Mouse (Mus musculus) MEL (cell line): ENCODE measurements around the gene Ceacam15. TPM values are rescaled to one million over a fixed set of nuclear protein-coding genes. Genes with fewer than 3 reads are reported as not detected.

Source experiments
- DNase-seq: peaks from one replicate; pipeline ENCODE4 v3.0.0; 2011; ENCODE audit warnings: low read depth, low spot score
- H3K27ac ChIP-seq: 2 replicates; pipeline ENCODE4 v1.5.1; 2012; ENCODE audit warnings: low read depth, mild to moderate bottlenecking, control low read depth, low read length, moderate library complexity; ENCODE audit not compliant: control insufficient read depth
- H3K27me3 ChIP-seq, 2 experiments: fragments of 150-350 bp in 1 of 2; sonication (generic) in 1 of 2; 2 replicates each; pipeline ENCODE4 v1.6.1; 2012; ENCODE audit warnings: low read length in 2 of 2, mild to moderate bottlenecking in 2 of 2, improper control_type of control experiment in 1 of 2, moderate library complexity in 1 of 2; ENCODE audit not compliant: insufficient read depth in 2 of 2, control insufficient read depth in 1 of 2
- H3K36me3 ChIP-seq, 2 experiments: 2 replicates each; pipeline ENCODE4 v1.6.1; 2012 to 2014; ENCODE audit warnings: low read length in 2 of 2, improper control_type of control experiment in 1 of 2, inconsistent platforms in 1 of 2, mild to moderate bottlenecking in 1 of 2; ENCODE audit not compliant: insufficient read depth in 2 of 2, control insufficient read depth in 1 of 2
- H3K4me1 ChIP-seq, 2 experiments: fragments of 150-350 bp in 1 of 2; sonication (generic) in 1 of 2; 2 replicates each; pipeline ENCODE4 v1.6.1; 2012; ENCODE audit warnings: low read length in 2 of 2, improper control_type of control experiment in 1 of 2, mild to moderate bottlenecking in 1 of 2; ENCODE audit not compliant: insufficient read depth in 2 of 2, control insufficient read depth in 1 of 2
- H3K4me3 ChIP-seq, 2 experiments: fragments of 150-350 bp in 1 of 2; sonication (generic) in 1 of 2; 2 replicates each; pipeline ENCODE4 v1.5.1; 2012; ENCODE audit warnings: low read depth in 2 of 2, low read length in 2 of 2, mild to moderate bottlenecking in 2 of 2, moderate library complexity in 2 of 2, control low read depth in 1 of 2, improper control_type of control experiment in 1 of 2; ENCODE audit not compliant: control insufficient read depth in 1 of 2, insufficient read depth in 1 of 2
- H3K79me2 ChIP-seq: 2 replicates; pipeline ENCODE4 v1.6.1; 2012; ENCODE audit warnings: mild to moderate bottlenecking, low read length, moderate library complexity; ENCODE audit not compliant: control insufficient read depth, poor library complexity, insufficient read depth
- H3K9ac ChIP-seq: 2 replicates; pipeline ENCODE4 v1.6.1; 2012; ENCODE audit warnings: low read depth, mild to moderate bottlenecking, control low read depth, low read length, moderate library complexity; ENCODE audit not compliant: control insufficient read depth, poor library complexity, severe bottlenecking
- H3K9me3 ChIP-seq: fragments of 150-350 bp; sonication (generic); replicated peaks from 2 replicates; pipeline ENCODE4 v1.6.1; 2012; ENCODE audit warnings: mild to moderate bottlenecking, low read length, improper control_type of control experiment, moderate library complexity; ENCODE audit not compliant: insufficient read depth
- GATA1 ChIP-seq: IDR thresholded peaks from 2 replicates; pipeline ENCODE4 v1.6.1; 2011; ENCODE audit warnings: low read depth, low read length, improper control_type of control experiment
- MAX ChIP-seq: IDR thresholded peaks from 2 replicates; pipeline ENCODE4 v1.6.1; 2011; ENCODE audit warnings: low read length, improper control_type of control experiment
- MYB ChIP-seq: IDR thresholded peaks from 2 replicates; pipeline ENCODE4 v1.6.1; 2011; ENCODE audit warnings: mild to moderate bottlenecking, low read depth, low read length, improper control_type of control experiment
- NRF1 ChIP-seq: IDR thresholded peaks from 2 replicates; pipeline ENCODE4 v1.6.1; 2014; ENCODE audit warnings: low read depth, mild to moderate bottlenecking, inconsistent platforms, low read length, improper control_type of control experiment, moderate library complexity; ENCODE audit not compliant: poor library complexity, insufficient read depth, severe bottlenecking
- RCOR1 ChIP-seq: IDR thresholded peaks from 2 replicates; pipeline ENCODE4 v1.6.1; 2012; ENCODE audit warnings: low read depth, mild to moderate bottlenecking, inconsistent platforms, low read length, improper control_type of control experiment
- TAL1 ChIP-seq: IDR thresholded peaks from 2 replicates; pipeline ENCODE4 v1.6.1; 2012; ENCODE audit warnings: mild to moderate bottlenecking, inconsistent platforms, low read length, moderate library complexity, mixed read lengths
- USF1 ChIP-seq: IDR thresholded peaks from 2 replicates; pipeline ENCODE4 v1.6.1; 2014; ENCODE audit warnings: low read depth, mild to moderate bottlenecking, inconsistent platforms, low read length, improper control_type of control experiment, moderate library complexity
- ZMIZ1 ChIP-seq: IDR thresholded peaks from 2 replicates; pipeline ENCODE4 v1.6.1; 2012; ENCODE audit warnings: low read depth, mild to moderate bottlenecking, inconsistent platforms, low read length, improper control_type of control experiment, moderate library complexity
- polyA plus RNA-seq, 2 experiments: library from polyadenylated mRNA; stranded (reverse) in 1 of 2; unstranded in 1 of 2; fragments of >175 nt in 1 of 2; fragments of >200 nt in 1 of 2; gene quantifications; 2 replicates each; pipeline versions ENCODE4 v1.2.1 to v1.2.4; 2012; ENCODE audit warnings: low replicate concordance in 2 of 2, low read depth in 1 of 2; ENCODE audit not compliant: insufficient read length in 2 of 2, insufficient read depth in 1 of 2, missing spikeins in 1 of 2
- total RNA-seq: library from RNA; depleted of rRNA; stranded (reverse); fragments of 300-350 nt; gene quantifications from 2 replicates; pipeline ENCODE4 v1.2.3, GENCODE M21; 2012; rRNA removed

The Ceacam15 gene
- total and polyA plus RNA-seq, 3 experiments = not detected

DNA sequence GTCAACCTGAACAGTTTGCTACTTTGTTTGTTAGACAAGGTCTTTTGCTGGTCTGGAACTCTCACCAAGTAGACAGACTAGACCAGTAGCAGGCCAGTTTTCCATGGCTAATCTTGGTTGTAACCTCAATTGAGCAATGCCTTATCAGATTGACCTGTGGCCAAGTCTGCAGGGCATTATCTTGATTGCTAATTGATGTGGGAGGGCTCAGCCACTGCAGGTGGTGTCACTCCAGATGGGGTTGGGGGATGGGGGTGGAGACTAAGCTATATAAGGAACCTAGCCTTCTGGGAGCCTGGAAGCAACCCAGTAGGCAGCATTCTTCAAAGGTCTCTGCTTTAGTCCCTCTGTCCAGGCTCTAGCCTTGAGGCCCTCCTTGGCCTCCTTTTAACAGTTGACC is 51.8 kb downstream of the Ceacam15 start:
- peaks cover 0 to 3% of the 10 kb centered on the region in 2 experiments; a peak in 1 of 4 replicates for H3K4me1 ChIP-seq
- H3K36me3 ChIP-seq = 0 out of 4 replicates have a peak, but pooled peaks cover 0 to 2% of the 10 kb centered on the region in 2 experiments
- H3K79me2 ChIP-seq = no peaks in the 10 kb centered on the region
- no peaks in the 10 kb centered on the region; a peak in 1 of 4 replicates for H3K27me3 ChIP-seq
- H3K27ac ChIP-seq = no peak overlapping the region
- H3K4me3 ChIP-seq = no peak overlapping the region
- H3K9me3 ChIP-seq = no peaks in the 10 kb centered on the region
- H3K9ac ChIP-seq = no peak overlapping the region
- TF ChIP-seq RCOR1 (no peak), MAX (no peak), GATA1 (0 out of 2 replicates have a peak, but pooled peaks have one; percentile 34)
- DNase-seq = no peak

DNA sequence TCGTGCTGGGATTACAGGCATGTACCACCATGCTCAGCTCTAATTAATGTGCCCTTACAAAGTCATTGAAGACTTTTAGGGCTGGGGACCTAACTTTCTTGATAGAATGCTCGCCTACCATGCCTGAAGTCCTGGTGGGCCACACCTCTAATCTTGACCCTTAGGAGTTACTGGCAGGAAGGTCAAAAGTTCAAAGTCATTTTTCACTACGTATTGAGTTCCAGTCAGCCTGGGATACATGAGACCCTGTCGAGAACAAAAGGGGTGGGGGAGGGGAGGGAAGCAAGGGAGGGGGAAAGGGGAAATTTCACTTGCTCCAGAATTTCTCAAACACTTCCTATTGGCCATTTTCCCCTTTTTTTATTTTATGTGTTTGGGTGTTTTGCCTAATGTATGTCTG is 52.4 kb downstream of the Ceacam15 start:
- peaks cover 0 to 4% of the 10 kb centered on the region in 2 experiments; a peak in 1 of 4 replicates for H3K36me3 ChIP-seq
- H3K9me3 ChIP-seq = no peaks in the 10 kb centered on the region
- no peak overlapping the region for H3K4me3 ChIP-seq
- peaks cover 1 to 7% of the 10 kb centered on the region in 2 experiments; a peak in 2 of 4 replicates for H3K4me1 ChIP-seq
- no peak overlapping the region for H3K27ac ChIP-seq
- TF ChIP-seq NRF1 (no peak), TAL1 (no peak), ZMIZ1 (no peak), MYB (no peak), USF1 (no peak)
- H3K27me3 ChIP-seq = no peaks in the 10 kb centered on the region; a peak in 1 of 4 replicates
- no peaks in the 10 kb centered on the region for H3K79me2 ChIP-seq
- no peak for DNase-seq
- H3K9ac ChIP-seq = no peak overlapping the region

Other genes with a start within 250 kb of the Ceacam15 start
- gene Tmem160, start 222.9 kb downstream of the Ceacam15 start, total RNA-seq = 90.1 and 90.8 TPM in 2 replicates
- 10 to 100 TPM in 1 of 2 experiments, not detected in 1; 73.3 TPM for gene Tmem160, start 222.9 kb downstream of the Ceacam15 start, polyA plus RNA-seq
- gene Npas1, start 198.0 kb downstream of the Ceacam15 start, total RNA-seq = 0.08 and 0.16 TPM in 2 replicates
- gene Npas1, start 198.0 kb downstream of the Ceacam15 start, polyA plus RNA-seq = 1 to 10 TPM in 1 of 2 experiments, not detected in 1; 1.3 TPM
- 6.7 and 7.4 TPM in 2 replicates for gene Arhgap35, start 60.7 kb downstream of the Ceacam15 start, total RNA-seq
- 10 to 100 TPM in 1 of 2 experiments, not detected in 1; 13.4 TPM for gene Arhgap35, start 60.7 kb downstream of the Ceacam15 start, polyA plus RNA-seq
- not detected in 2 replicates for gene Ceacam9, start 46.2 kb upstream of the Ceacam15 start, total RNA-seq
- gene Ceacam9, start 46.2 kb upstream of the Ceacam15 start, polyA plus RNA-seq = not detected
- 279 and 288 TPM in 2 replicates for gene Ap2s1, start 62.7 kb upstream of the Ceacam15 start, total RNA-seq
- gene Ap2s1, start 62.7 kb upstream of the Ceacam15 start, polyA plus RNA-seq = 100 to 1,000 TPM in 1 of 2 experiments, not detected in 1; 297 TPM
- 72.0 and 88.6 TPM in 2 replicates for gene Slc1a5, start 105.6 kb upstream of the Ceacam15 start, total RNA-seq
- gene Slc1a5, start 105.6 kb upstream of the Ceacam15 start, polyA plus RNA-seq = 100 to 1,000 TPM in 1 of 2 experiments, not detected in 1; 180 TPM
- gene Strn4, start 140.2 kb upstream of the Ceacam15 start, total RNA-seq = 54.7 and 55.8 TPM in 2 replicates
- gene Strn4, start 140.2 kb upstream of the Ceacam15 start, polyA plus RNA-seq = 10 to 100 TPM in 1 of 2 experiments, not detected in 1; 93.5 TPM
- 12.6 and 15.9 TPM in 2 replicates for gene Fkrp, start 141.0 kb upstream of the Ceacam15 start, total RNA-seq
- 10 to 100 TPM in 1 of 2 experiments, not detected in 1; 19.2 TPM for gene Fkrp, start 141.0 kb upstream of the Ceacam15 start, polyA plus RNA-seq
- 2.1 and 2.9 TPM in 2 replicates for gene Prkd2, start 167.2 kb upstream of the Ceacam15 start, total RNA-seq
- gene Prkd2, start 167.2 kb upstream of the Ceacam15 start, polyA plus RNA-seq = 1 to 10 TPM in 1 of 2 experiments, not detected in 1; 8.7 TPM
- 0.31 and 0.49 TPM in 2 replicates for gene Dact3, start 199.6 kb upstream of the Ceacam15 start, total RNA-seq
- 1 to 10 TPM in 1 of 2 experiments, not detected in 1; 2.1 TPM for gene Dact3, start 199.6 kb upstream of the Ceacam15 start, polyA plus RNA-seq
- 0.39 TPM in 1 of 2 replicates, not detected in the other for gene Gng8, start 216.1 kb upstream of the Ceacam15 start, total RNA-seq
- gene Gng8, start 216.1 kb upstream of the Ceacam15 start, polyA plus RNA-seq = 1 to 10 TPM in 1 of 2 experiments, not detected in 1; 2.2 TPM
- 19.6 and 22.8 TPM in 2 replicates for gene Ptgir, start 230.8 kb upstream of the Ceacam15 start, total RNA-seq
- 10 to 100 TPM in 1 of 2 experiments, not detected in 1; 23.7 TPM for gene Ptgir, start 230.8 kb upstream of the Ceacam15 start, polyA plus RNA-seq
- gene Calm3, start 248.4 kb upstream of the Ceacam15 start, total RNA-seq = 450 and 482 TPM in 2 replicates
- 1,000 to 10,000 TPM in 1 of 2 experiments, 100 to 1,000 TPM in 1; 515 to 1,030 TPM for gene Calm3, start 248.4 kb upstream of the Ceacam15 start, polyA plus RNA-seq